Mouse (Mus musculus) hindbrain, postnatal 0 days (tissue): ENCODE results near the gene Errfi1. TPM values are rescaled to one million over a fixed set of nuclear protein-coding genes. Genes with fewer than 3 reads are reported as not detected.
"Not testable (repeated sequence)": the region's sequence is repeated elsewhere in the genome, so short reads cannot be mapped to it uniquely, and the experiment has no call there.

ENCODE experiments used
- ATAC-seq: fragments of 200-750 bp; cut with Nextera tagmentation; 2 replicates; pipeline ENCODE4 v1.8.0; 2017; ENCODE audit warnings: mild to moderate bottlenecking, moderate TSS enrichment, moderate library complexity
- DNase-seq: peaks from one replicate; pipeline ENCODE4 v3.0.0-alpha.2; 2015; ENCODE audit warnings: low spot score
- H3K27ac ChIP-seq: fragments of 300-500 bp; sonication (generic); 2 replicates; pipeline ENCODE4 v1.5.1; 2014; ENCODE audit warnings: mild to moderate bottlenecking
- H3K27me3 ChIP-seq: fragments of 300-500 bp; sonication (generic); 2 replicates; pipeline ENCODE4 v1.6.1; 2014; ENCODE audit warnings: low read length, mixed read lengths; ENCODE audit not compliant: insufficient read depth
- H3K36me3 ChIP-seq: fragments of 300-500 bp; sonication (generic); 2 replicates; pipeline ENCODE4 v1.6.1; 2014; ENCODE audit warnings: low read length, mixed read lengths; ENCODE audit not compliant: insufficient read depth
- H3K4me1 ChIP-seq: fragments of 300-500 bp; sonication (generic); 2 replicates; pipeline ENCODE4 v1.6.1; 2014; ENCODE audit warnings: antibody characterized with exemption, low read length, mixed read lengths; ENCODE audit not compliant: insufficient read depth
- H3K4me2 ChIP-seq: fragments of 300-500 bp; sonication (generic); 2 replicates; pipeline ENCODE4 v1.6.1; 2014; ENCODE audit warnings: low read depth, mild to moderate bottlenecking, low read length, moderate library complexity, mixed read lengths
- H3K4me3 ChIP-seq: fragments of 300-500 bp; sonication (generic); 2 replicates; pipeline ENCODE4 v1.5.1; 2014; ENCODE audit warnings: low read length
- H3K9ac ChIP-seq: fragments of 300-500 bp; sonication (generic); replicated peaks from 2 replicates; pipeline ENCODE4 v1.6.1; 2014; ENCODE audit warnings: mild to moderate bottlenecking, low read length, moderate library complexity, mixed read lengths
- H3K9me3 ChIP-seq: fragments of 300-500 bp; sonication (generic); 2 replicates; pipeline ENCODE4 v1.6.1; 2016; ENCODE audit warnings: low read length, mixed read lengths
- CTCF ChIP-seq: IDR thresholded peaks from 2 replicates; pipeline ENCODE4 v1.5.1; 2016; ENCODE audit warnings: antibody characterized with exemption, control low read depth, low read depth
- WGBS: fragments of 180-500 bp; shearing (Covaris S2); extraction: QIAGEN DNeasy Blood & Tissue Kit; methylation state at CpG from one replicate; pipeline ENCODE4 v1.1.7; 2014; 5-methylcytosine and 5-hydroxymethylcytosine counted together
- polyA plus RNA-seq: library from polyadenylated mRNA; unstranded; fragments of >200 nt; fragmentation: Nextera tagmentation; extraction: Ambion mirVana; gene quantifications from 2 replicates; pipeline ENCODE4 v1.2.1, GENCODE M21; 2015
- total RNA-seq: library from RNA; depleted of rRNA; stranded (reverse); fragments of >200 nt; gene quantifications from 2 replicates; pipeline ENCODE4 v1.2.3, GENCODE M21; 2014

The Errfi1 gene
- total and polyA plus RNA-seq, 2 experiments from 2014 or later: 23.2 to 32.4 TPM

DNA sequence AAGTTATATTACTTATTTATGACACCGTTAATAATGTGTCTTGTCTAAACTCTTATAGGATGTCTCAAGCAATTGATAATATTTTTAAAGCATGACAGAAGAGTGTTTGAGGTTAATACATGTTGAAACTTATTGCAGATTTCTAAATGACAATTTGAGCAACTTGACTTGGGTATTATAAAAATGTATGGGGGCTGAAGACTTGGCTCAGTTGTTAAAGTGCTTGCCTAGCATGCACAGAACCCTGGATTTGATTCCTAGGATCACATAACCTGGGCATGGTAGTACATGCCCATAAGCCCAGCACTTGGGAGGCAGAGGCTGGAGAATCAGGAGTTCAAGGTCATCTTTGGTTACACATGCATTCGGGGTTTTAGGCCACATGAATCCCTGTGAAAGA lies 15.1 kb downstream of the Errfi1 start:
- peaks cover 8% of the 10 kb centered on the region; the same call in 1 of the 2 replicates for H3K4me1 ChIP-seq
- DNase-seq: no peak
- H3K4me2 ChIP-seq: no peak overlapping the region
- H3K27ac ChIP-seq: no peak overlapping the region
- WGBS: 85% methylated on average over 2 of the region's 2 CpGs
- H3K9ac ChIP-seq: no peak overlapping the region
- no peak for ATAC-seq
- no peaks in the 10 kb centered on the region for H3K27me3 ChIP-seq
- no peak overlapping the region for H3K4me3 ChIP-seq
- TF ChIP-seq CTCF: no peak
- H3K36me3 ChIP-seq: peaks cover 25% of the 10 kb centered on the region
- no peaks in the 10 kb centered on the region for H3K9me3 ChIP-seq

DNA sequence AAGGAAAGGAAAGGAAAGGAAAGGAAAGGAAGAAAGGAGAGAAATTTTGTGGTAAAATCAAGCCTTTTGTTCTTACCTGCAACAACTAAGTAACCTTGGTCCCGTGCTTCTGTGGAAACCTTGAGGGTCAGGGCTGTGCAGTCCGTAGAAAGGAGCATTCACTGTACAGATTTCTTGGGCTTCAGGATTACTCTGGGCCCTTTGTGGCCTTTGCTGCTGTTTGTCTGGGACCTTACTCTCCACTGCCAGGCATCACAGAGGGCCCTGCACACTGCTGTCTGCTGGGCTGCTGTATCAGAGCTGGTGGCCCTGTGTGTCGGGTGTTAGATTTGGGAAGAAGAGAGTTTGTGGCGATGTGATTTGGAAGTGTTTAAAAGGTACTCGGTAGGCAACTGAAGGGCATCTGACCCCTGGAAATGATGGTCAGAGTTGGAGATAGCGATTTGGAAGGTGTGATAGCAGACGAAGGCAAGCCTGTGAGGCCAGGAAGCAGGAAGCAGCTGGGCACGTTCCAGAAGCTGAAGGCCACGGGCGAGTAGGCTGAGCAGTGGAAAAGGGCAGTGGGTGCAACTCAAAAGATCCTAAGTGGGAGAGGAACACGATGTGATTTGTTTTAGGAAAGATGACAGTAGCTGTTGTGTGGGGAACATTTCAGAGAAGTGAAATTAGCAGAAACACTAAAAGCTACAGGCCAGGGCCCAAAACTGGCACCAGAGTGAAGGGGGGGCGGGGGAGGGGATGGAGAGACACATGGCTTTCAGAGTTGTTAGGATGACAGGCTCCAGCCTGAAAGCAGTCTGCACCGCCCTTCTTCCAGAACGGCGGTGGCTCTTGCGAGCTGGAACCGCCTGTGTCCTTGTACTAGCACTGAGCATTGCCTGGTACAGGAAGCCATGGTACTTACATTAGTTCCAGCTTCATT lies 15.8 kb downstream of the Errfi1 start:
- no peaks in the 10 kb centered on the region for H3K9me3 ChIP-seq
- ATAC-seq: no peak

GRCm38 (mm10) chr4:150870963-150871391 lies 17.3 kb downstream of the Errfi1 start:
- Histone ChIP-seq H3K9ac (no peak overlapping the region), H3K4me3 (no peak overlapping the region), H3K27me3 (no peaks in the 10 kb centered on the region), H3K4me1 (peaks cover 8% of the 10 kb centered on the region; the same call in 1 of the 2 replicates), H3K9me3 (no peaks in the 10 kb centered on the region), H3K36me3 (peaks cover 19% of the 10 kb centered on the region), H3K27ac (peak overlapping the region; percentile 73; the same call in 1 of the 2 replicates), H3K4me2 (no peak overlapping the region)
- ATAC-seq (no peak), DNase-seq (no peak)
- 81% methylated on average over 13 of the region's 13 CpGs for WGBS
- no peak for TF ChIP-seq CTCF

More for the DNA sequence above, 15.8 kb downstream of the Errfi1 start:
- TF ChIP-seq CTCF: no peak
- H3K27ac ChIP-seq: no peak overlapping the region
- H3K27me3 ChIP-seq: no peaks in the 10 kb centered on the region
- H3K9ac ChIP-seq: no peak overlapping the region
- WGBS: 76% methylated on average over 17 of the region's 17 CpGs
- H3K4me1 ChIP-seq: peaks cover 8% of the 10 kb centered on the region; the same call in 1 of the 2 replicates
- H3K4me3 ChIP-seq: no peak overlapping the region
- H3K36me3 ChIP-seq: peaks cover 25% of the 10 kb centered on the region
- H3K4me2 ChIP-seq: no peak overlapping the region
- no peak for DNase-seq

- Histone ChIP-seq H3K36me3 (peaks cover 13% of the 10 kb centered on the region), H3K27ac (peak overlapping the region; percentile 73), H3K4me1 (peaks cover 8% of the 10 kb centered on the region; the same call in 1 of the 2 replicates), H3K4me3 (no peak overlapping the region), H3K27me3 (no peaks in the 10 kb centered on the region), H3K9me3 (no peaks in the 10 kb centered on the region), H3K4me2 (no peak overlapping the region), H3K9ac (no peak overlapping the region)
- WGBS: 21% methylated on average over 10 of the region's 10 CpGs
- peak; percentile 83 for ATAC-seq
- peak; percentile 63 for DNase-seq
- TF ChIP-seq CTCF: no peak
These were observed 17.8 kb downstream of the Errfi1 start for GRCm38 (mm10) chr4:150871392-150872138.

DNA sequence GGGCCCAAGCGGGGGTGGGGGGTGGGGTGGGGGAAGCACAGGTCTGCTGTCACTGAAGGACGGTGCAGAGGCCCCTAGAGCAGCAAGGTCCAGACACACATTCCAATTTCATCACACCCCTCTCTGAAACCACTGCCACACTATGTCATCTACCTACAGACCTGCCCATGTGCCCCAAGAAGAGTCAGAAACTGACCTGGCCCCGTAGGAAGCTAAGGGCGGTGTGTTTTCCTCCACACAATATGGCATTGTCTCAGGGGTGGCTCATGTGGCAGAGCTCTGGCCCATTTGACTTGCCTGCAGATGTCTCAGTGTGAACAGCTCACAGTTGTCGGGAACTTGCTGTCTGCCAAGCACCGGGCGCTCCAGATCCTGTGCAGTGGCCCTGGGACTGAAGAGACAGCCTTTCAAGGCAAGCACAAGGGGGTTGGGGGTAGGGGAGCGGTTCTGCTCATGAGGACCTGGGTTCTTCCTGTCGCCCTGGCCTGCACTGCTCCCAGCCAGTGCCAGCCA lies 18.5 kb downstream of the Errfi1 start:
- Histone ChIP-seq H3K36me3 (peaks cover 7% of the 10 kb centered on the region), H3K4me2 (no peak overlapping the region), H3K27ac (peak overlapping the region; percentile 73), H3K9ac (no peak overlapping the region), H3K27me3 (no peaks in the 10 kb centered on the region), H3K4me3 (no peak overlapping the region), H3K4me1 (peaks cover 8% of the 10 kb centered on the region; the same call in 1 of the 2 replicates), H3K9me3 (no peaks in the 10 kb centered on the region)
- TF ChIP-seq CTCF: no peak
- ATAC-seq (peak; percentile 71), DNase-seq (peak; percentile 34)
- whole genome bisulfite sequencing: 30% methylated on average over 9 of the region's 9 CpGs

GRCm38 (mm10) chr4:150872681-150873080 lies 19.0 kb downstream of the Errfi1 start:
- Histone ChIP-seq H3K36me3 (0 out of 2 replicates have a peak, but pooled peaks cover 4% of the 10 kb centered on the region), H3K4me2 (no peak overlapping the region), H3K9me3 (no peaks in the 10 kb centered on the region), H3K4me1 (peaks cover 8% of the 10 kb centered on the region; the same call in 1 of the 2 replicates), H3K27ac (peak overlapping the region; percentile 73; the same call in 1 of the 2 replicates), H3K4me3 (no peak overlapping the region), H3K9ac (no peak overlapping the region), H3K27me3 (no peaks in the 10 kb centered on the region)
- 80% methylated on average over 8 of the region's 8 CpGs for WGBS
- no peak for TF ChIP-seq CTCF
- ATAC-seq (no peak), DNase-seq (no peak)

DNA sequence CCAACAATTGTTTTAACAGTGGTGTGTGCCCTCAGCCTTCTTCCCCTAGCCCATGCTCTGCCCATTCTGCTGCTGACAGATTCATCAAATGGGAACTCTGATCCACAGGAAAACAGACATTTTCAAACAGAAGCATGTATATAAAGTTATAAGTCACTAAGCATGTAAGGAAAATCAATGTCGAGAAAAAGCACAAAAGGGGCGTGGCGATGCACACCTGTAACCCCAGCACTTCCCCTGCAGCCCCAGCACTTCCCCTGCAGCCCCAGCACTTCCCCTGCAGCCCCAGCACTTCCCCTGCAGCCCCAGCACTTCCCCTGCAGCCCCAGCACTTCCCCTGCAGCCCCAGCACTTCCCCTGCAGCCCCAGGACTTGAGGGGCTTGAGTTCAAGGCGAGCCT lies 20.7 kb downstream of the Errfi1 start:
- H3K27me3 ChIP-seq, ATAC-seq, DNase-seq, H3K27ac ChIP-seq, H3K4me1 ChIP-seq, H3K4me3 ChIP-seq, H3K9ac ChIP-seq, H3K4me2 ChIP-seq, H3K36me3 ChIP-seq: not testable (repeated sequence)
- 81% methylated on average over 4 of the region's 4 CpGs for WGBS
- H3K9me3 ChIP-seq: peaks cover 10% of the 10 kb centered on the region
